Mouse (Mus musculus) right cerebral cortex, postnatal 10 days (tissue): ENCODE measurements around the gene Polr3b.

Experiments
- DNase-seq, 2 experiments: peaks; one replicate each; pipeline ENCODE4 v3.0.0; 2021; ENCODE audit warnings: low spot score in 2 of 2

Gene Polr3b

DNA sequence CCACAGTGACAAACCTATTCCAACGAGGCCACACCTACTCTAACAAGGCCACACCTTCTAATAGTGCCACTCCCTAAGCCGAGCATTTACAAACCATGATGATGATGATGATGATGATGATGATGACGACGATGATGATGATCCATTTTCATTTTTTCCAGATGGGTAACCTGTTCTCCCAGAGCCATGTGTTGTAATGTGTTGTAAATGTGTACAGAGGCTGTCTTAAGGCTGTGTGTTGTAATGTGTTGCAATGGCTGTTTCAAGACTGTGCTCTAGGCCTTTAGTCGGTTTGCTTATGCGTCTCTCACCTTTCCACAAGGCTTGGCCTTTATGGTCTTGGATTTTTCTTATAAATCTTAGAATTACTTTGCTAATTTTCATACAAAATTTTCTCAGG lies 40.0 kb downstream of the Polr3b start:
- no peak for DNase-seq

- DNase-seq, result no peak
Measured at GRCm38 (mm10) chr10:84665713-84666260, 43.7 kb downstream of the Polr3b start.

GRCm38 (mm10) chr10:84675653-84676052 lies 53.6 kb downstream of the Polr3b start:
- DNase-seq, result no peak

GRCm38 (mm10) chr10:84676511-84676910 lies 54.4 kb downstream of the Polr3b start:
- no peak for DNase-seq

DNA sequence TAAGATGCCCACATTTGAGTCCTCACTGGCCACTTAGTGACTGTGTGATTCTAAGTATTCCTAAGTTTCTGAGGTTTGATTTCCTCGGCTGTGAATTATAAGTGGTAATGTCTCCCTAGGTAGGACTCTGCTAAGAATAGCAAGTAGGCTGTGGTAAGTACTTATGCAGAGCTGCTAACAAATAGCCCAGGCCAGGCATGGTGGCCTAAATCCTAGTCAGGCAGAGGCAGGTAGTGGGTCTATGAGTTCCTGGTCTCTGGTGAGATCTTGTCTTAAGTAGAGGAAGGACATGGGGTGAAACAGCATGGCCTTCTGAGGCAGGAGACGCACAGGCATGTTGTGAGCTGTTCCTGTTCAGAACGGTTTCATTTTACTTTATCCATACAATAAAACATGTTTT lies 55.8 kb downstream of the Polr3b start:
- DNase-seq, result no peak

DNA sequence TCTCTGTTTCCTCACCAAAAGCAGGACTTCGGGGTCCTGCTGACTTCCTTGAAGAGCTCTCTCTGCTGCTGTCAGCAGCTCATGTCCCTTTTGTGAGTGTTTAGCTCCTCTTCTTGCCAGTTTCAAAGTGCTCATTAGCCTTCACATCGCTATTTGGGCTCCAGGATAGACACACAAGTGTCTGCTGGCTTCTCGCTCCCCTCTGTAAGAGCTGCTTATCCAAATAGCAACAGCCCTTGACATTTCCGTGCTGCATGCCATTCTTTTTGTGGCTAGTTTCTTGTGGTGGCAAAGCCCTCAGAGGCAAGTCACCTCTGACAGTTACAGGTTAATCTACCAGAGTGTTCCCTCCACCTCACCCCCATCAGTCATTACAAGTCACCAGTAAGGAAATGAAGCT lies 56.3 kb downstream of the Polr3b start:
- no peak for DNase-seq

DNA sequence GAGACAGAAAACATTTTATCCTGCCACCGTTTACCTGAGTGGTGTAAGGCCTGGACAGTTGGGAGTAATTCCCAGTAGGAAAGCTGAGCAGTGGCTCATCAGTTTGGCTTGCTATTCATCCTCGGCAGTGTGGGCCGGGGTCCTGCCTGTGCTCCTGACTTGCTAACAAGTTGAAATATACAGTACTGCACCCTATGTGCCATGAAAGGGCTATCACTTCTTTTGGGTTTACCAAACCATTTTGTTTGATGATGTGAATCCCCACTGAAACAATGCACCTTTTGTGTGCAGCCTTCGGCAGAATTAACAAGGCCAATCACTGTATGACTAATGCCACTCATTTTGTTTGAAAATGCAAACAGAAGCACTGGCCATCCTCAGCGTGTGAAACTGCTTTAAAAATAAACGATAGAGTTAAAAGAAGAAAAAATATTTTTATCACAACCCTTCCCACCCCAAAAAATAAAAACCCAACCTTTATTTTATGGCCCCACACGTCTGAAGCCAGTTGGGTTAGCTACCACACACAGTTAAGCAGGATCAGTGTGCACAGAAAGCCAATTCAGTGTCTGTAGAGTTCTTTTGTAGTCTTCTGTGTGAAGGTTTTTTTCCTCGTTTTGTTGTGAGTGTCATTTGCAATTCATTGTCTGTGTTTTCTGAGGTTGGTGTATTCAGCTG lies 63.5 kb downstream of the Polr3b start:
- DNase-seq, result no peak

DNA sequence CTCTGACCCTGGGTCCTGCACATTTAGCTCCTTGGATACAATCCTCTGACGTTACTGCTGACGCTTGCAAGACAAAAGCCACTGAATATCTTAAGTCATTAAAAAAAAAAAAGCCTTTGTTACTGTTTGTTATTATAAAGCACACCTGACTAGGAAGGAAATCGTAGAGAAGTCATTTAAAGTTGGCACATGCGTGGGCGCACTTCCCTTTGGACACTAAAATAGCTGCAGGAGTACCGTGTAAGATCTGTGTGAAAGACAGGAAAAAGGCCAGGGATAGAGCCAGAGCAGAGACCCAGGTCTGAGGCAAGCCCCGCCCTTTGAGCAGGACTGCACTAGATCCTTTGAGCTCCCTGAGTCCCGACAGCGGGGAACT lies 64.0 kb downstream of the Polr3b start:
- DNase-seq, result no peak

DNA sequence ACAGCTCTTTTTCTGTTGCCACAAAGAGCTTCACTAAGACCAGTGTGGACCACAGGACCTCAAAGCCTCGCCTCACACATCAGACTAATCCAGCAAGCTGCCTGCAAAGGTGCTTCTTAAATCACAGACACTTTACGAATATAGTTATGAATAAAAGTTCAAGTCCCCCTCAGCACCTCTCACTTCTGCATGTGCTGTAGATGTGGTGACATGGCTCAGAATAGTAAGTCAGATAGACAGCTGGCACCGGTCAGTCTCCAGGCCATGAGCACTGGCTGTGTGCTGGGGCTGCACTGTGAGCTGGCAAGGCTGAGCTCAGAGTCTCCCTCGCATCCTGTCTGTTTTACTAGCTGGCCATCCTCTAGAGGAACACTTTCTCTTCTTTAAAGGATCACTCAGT lies 64.6 kb downstream of the Polr3b start:
- DNase-seq, result no peak

GRCm38 (mm10) chr10:84687736-84688135 lies 65.6 kb downstream of the Polr3b start:
- no peak for DNase-seq

DNA sequence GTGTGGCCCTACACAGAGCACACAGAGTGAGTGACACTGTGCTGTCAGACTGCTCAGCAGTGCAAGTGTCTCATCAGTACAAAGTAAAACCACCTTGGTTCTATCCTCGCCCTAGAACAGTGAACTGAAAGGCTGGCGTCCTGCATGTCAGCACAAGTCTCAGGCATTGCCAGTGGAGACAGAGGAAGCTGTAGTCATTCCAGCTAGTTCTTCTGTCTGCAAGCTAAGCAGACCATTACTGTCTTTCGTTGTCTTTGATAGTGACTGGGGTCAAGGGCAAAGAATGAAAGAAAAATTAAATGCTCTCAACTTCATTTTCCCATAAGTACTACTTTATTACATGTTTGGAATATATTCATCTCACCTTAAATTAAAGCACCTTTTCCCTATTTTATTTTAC lies 67.8 kb downstream of the Polr3b start:
- no peak for DNase-seq

GRCm38 (mm10) chr10:84690818-84691217 lies 68.7 kb downstream of the Polr3b start:
- no peak for DNase-seq

- DNase-seq, result no peak
Measured at GRCm38 (mm10) chr10:84691692-84692091, 69.6 kb downstream of the Polr3b start.

DNA sequence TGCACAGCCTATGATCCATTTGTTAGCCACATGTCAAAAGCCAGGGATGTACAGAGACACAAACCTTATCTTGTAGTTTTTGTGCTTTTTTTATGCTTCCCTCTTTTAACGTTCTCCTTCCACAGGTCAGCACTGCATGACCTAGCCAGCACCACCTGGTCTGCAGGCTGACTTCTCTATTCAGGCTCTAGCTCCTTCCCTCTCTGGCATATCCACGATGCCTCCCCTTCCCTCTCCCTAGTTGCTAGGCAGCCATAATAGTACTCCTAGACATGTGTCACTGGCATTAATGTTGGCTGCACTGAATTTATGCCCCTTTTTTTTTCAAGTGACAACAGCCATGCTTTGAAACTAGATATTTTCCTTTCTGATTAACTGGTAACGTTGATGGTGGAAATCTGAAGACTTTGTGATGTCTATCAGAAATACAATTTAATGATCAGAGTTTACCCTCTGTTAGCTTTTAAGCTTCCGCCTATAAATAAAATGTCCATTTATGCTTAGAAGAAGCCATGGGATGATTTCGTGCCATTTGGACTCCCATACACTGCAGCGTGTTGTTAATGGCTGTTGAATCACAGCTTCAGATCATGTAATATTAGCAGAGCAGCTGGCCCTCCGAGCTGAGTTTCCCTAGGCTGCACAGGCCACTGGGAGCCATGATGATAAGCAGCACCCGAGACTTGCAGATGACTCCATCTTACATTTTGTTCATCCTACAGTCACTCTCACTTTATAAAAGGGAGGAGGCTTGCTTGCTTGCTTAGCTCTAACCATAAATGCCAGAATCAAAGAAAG lies 71.9 kb downstream of the Polr3b start:
- DNase-seq, result no peak

- no peak for DNase-seq
Measured at GRCm38 (mm10) chr10:84700236-84700987, 78.3 kb downstream of the Polr3b start.

DNA sequence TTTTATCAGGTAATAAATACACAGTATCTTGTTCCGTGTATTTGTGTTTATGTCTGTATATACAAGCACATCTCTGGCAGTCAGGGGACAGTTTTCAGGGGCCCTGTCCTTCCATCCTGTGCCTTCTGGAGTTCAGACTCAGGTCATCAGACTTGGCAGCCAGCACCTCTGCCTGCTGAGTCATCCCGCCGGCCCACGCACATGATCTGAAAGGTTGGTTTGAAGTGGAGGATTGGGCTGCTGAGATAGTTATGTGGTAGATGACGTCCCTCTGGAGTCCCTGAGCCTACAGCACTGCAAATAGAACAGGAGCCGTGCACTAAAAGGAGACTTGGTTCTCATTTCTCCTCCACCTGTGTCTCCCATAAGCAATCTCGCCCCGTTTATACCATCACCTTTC lies 79.0 kb downstream of the Polr3b start:
- no peak for DNase-seq

DNA sequence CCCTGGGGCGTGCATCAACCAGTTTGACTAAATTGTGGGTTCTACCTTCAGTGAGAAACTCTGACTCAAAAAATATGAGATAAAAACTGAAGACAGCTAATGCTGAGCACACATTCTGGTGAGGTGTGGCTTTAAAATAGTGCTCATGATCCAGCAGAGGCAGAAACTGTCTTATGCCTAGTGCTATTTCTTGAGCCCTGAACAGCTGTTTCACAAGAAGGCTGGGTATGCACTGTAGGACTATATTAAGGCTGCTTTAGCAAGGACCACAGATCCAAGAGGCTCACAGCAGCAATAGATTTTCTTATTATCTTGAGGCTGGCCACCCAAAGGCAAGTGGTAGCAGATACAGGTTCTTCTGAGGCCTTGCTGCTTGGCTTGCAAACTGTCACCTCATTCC lies 80.0 kb downstream of the Polr3b start:
- no peak for DNase-seq

- no peak for DNase-seq
Measured at GRCm38 (mm10) chr10:84704594-84704993, 82.5 kb downstream of the Polr3b start.

DNA sequence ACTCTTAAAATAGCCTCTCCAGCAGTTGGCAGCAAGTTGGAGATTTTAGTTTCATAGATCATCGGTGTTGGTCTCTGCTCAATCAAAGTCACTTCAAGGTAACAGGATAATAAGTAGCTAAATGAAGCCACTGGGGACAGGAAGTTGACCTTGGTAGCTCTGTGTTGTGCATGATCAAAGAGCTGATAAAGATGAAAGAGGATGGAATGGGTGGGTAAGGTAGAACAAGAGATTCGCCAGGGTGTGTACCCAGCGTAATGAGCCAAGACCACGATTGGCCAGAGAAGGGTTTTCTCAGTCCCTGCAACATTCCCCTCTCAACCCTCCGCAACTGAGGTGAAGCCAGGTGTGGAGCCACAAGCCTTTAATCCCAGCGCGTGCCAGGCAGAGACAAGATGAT lies 83.1 kb downstream of the Polr3b start:
- no peak for DNase-seq

- DNase-seq, result no peak
Measured at GRCm38 (mm10) chr10:84706543-84706942, 84.5 kb downstream of the Polr3b start.

- DNase-seq, result no peak
Measured at GRCm38 (mm10) chr10:84707226-84707625, 85.1 kb downstream of the Polr3b start.

DNA sequence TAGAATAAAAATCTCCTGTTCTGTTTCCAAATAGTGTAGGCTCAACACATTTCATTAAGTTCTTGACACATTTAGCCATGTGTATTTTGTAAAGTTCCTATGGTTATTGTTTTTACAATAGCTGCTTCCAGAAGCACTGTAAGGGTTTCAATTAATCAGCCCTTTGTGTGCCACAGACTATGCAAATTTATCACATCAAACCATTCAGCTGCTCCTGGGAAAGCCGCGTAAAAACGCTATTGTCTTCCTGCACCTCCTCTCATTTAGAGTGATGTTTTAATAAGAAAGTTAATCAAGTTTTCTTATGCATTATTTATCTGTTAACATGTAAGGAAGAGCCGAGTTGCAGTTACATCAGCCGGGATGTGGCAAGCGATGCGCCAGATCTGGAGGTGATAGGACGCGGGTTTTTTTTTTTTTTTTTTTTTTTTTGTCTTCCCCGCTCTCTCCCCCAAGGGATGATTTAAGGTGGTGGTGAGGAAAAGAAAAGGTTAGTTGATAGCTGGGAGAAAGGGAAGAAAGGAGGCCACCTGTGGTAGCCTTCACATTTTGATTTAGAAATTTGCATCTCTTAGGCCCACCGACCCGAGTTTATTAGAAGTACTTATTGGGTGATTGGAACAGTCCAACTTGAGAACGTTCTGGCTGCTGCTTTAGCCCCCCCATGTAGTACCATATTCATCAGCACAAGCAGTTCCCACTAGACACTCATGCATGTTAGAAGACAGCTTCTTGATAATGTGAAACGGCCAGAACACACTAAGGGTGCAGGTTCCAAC lies 85.8 kb downstream of the Polr3b start:
- no peak for DNase-seq
